Mouse (Mus musculus) G1E (cell line): ENCODE results near the gene S100a6. TPM values are rescaled to one million over a fixed set of nuclear protein-coding genes. Genes with fewer than 3 reads are reported as not detected.

ENCODE experiments used
- ATAC-seq: 2 replicates; pipeline ENCODE4 v1.8.0; 2016; ENCODE audit warnings: mild to moderate bottlenecking; ENCODE audit not compliant: insufficient number of reproducible peaks, poor library complexity, low FRiP score, severe bottlenecking; ENCODE audit errors: extremely low read depth
- DNase-seq: peaks from one replicate; pipeline ENCODE4 v3.0.0; 2012; ENCODE audit warnings: low spot score
- H3K27me3 ChIP-seq: 2 replicates; pipeline ENCODE4 v1.6.1; 2012; ENCODE audit warnings: mild to moderate bottlenecking, low read length, inconsistent platforms; ENCODE audit not compliant: insufficient read depth
- H3K36me3 ChIP-seq: replicated peaks from 2 replicates; pipeline ENCODE3; 2012; ENCODE audit warnings: mild to moderate bottlenecking, inconsistent platforms
- H3K4me1 ChIP-seq: 2 replicates; pipeline ENCODE4 v1.6.1; 2012; ENCODE audit warnings: low read depth, low read length, inconsistent platforms, mixed read lengths; ENCODE audit not compliant: insufficient read depth
- H3K4me3 ChIP-seq: 2 replicates; pipeline ENCODE4 v1.5.1; 2012; ENCODE audit warnings: low read depth, mild to moderate bottlenecking, inconsistent platforms, low read length, moderate library complexity, mixed read lengths
- H3K9me3 ChIP-seq: replicated peaks from 2 replicates; pipeline ENCODE4 v1.6.1; 2012; ENCODE audit warnings: inconsistent platforms
- CTCF ChIP-seq: IDR thresholded peaks from 2 replicates; pipeline ENCODE4 v1.5.1; 2012; ENCODE audit warnings: low read depth, low read length, inconsistent platforms, mixed read lengths
- GATA1 ChIP-seq: IDR thresholded peaks from 2 replicates; pipeline ENCODE4 v1.6.1; 2012; ENCODE audit warnings: borderline replicate concordance, low read length, inconsistent platforms, mixed read lengths
- GATA2 ChIP-seq: IDR thresholded peaks from 2 replicates; pipeline ENCODE4 v1.6.1; 2012; ENCODE audit warnings: low read depth, low read length, inconsistent platforms, borderline replicate concordance
- POLR2AphosphoS5 ChIP-seq: IDR thresholded peaks from 2 replicates; pipeline ENCODE4 v1.6.1; 2012; ENCODE audit warnings: low read depth, low read length, inconsistent platforms; ENCODE audit not compliant: insufficient replicate concordance
- TAL1 ChIP-seq: conservative IDR thresholded peaks from 2 replicates; pipeline ENCODE4 v1.6.1; 2012; ENCODE audit warnings: low read depth, low read length, inconsistent platforms, mixed read lengths
- polyA plus RNA-seq: library from polyadenylated mRNA; stranded (reverse); fragments of >175 nt; gene quantifications from 2 replicates; pipeline ENCODE4 v1.2.3, GENCODE M21; 2012
- total RNA-seq, 2 experiments: library from RNA; stranded (forward) in 1 of 2; stranded (reverse) in 1 of 2; fragments of 200-1000 nt in 1 of 2; fragments of >200 nt in 1 of 2; fragmentation: Nextera tagmentation in 1 of 2; gene quantifications; 2 replicates each; pipeline ENCODE4 v1.2.3; 2014 to 2017

Gene S100a6
- not detected in 2 replicates for total RNA-seq (2014; fragmentation: Nextera tagmentation)
- 0.35 TPM in 1 of 2 replicates, not detected in the other for total RNA-seq (2017)
- polyA plus RNA-seq: not detected in 2 replicates

DNA sequence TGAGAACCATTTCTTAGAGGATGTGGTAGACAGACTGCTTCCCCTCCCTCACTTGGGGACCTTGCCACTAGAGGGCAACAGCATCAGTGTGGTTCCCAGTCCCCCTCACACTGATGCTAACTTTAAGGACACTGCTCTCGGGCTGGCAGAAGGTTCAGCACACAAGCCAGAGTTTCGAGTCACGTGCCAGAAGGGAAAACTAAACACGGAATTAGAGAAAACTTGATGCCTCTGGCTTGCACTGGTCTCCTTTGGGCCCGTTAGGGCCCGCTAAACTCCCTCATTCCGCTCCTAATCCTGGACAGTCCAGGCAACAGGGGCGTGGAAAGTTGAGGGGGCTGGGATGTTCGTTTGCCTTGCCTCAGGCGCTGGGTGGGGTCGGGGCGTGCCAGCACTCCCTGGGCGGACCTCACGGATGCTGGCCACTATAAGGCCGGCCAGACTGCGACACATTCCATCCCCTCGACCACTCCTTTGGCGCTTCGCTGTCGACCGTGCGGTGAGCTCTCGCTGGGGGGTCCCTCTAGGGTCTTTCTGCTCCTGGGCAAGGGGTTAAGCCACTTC is at the start of gene S100a6:
Gene S100a6 (plus strand): TSS at position 155 of the 564 bp plus-strand sequence.
- no peak within 1 kb of the TSS for H3K4me3 ChIP-seq

DNA sequence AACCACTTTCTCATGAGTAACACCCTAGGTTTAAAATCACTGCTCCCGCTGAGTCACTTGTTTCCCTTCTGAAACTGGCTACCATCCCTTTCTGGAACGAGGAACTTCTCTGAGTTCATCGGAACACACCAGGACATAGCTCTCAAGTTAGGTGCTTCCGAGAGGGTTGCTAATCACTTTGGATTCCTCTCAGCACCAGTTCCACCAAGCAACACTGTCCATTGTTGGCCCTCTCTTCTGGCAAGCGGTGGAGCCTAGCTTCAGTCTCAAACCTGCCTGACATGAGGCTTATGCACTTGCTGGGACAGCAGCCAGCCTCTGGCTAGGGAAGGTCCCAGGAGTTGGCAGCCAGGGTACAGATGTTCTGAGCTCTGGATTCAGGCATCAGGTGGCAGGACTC is 38.0 kb upstream of the S100a6 start:
- Histone ChIP-seq H3K4me1 (no peaks in the 10 kb centered on the region), H3K9me3 (no peaks in the 10 kb centered on the region), H3K36me3 (no peaks in the 10 kb centered on the region), H3K27me3 (peaks cover 13% of the 10 kb centered on the region), H3K4me3 (no peak overlapping the region)
- ATAC-seq (no peak), DNase-seq (no peak)
- TF ChIP-seq TAL1 (no peak), GATA2 (no peak), POLR2AphosphoS5 (no peak), CTCF (no peak), GATA1 (no peak)

More for the DNA sequence above, at the start of gene S100a6:
- DNase-seq: no peak
- ATAC-seq: peak; percentile 4; the same call in 1 of the 2 replicates
- peaks cover 4% of the 10 kb centered on the region for H3K4me1 ChIP-seq
- TF ChIP-seq POLR2AphosphoS5 (no peak), TAL1 (no peak), GATA2 (no peak), CTCF (no peak), GATA1 (no peak)
- H3K36me3 ChIP-seq: no peaks in the 10 kb centered on the region
- no peaks in the 10 kb centered on the region for H3K9me3 ChIP-seq
- peaks cover 17% of the 10 kb centered on the region for H3K27me3 ChIP-seq

DNA sequence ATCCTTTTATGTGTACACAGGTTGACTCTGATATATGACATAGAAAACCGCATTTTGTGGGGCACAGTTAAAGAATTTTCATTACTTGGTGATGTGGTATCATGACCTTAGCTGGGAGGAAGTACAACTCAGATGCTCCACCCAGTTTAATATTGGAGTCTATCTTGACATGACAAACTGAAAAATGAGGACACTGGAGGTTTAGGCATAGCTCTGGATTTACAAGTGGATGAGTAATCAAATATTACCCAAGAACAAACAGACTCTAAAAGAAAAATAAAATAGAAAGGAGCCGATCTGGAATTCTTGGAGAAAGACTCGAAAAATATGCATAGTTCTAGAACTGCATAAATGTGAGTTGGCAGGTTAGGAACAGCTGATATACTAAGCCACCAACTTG is 37.4 kb upstream of the S100a6 start:
- TF ChIP-seq POLR2AphosphoS5 (no peak), CTCF (no peak), GATA2 (no peak), TAL1 (no peak), GATA1 (no peak)
- H3K9me3 ChIP-seq: no peaks in the 10 kb centered on the region

DNA sequence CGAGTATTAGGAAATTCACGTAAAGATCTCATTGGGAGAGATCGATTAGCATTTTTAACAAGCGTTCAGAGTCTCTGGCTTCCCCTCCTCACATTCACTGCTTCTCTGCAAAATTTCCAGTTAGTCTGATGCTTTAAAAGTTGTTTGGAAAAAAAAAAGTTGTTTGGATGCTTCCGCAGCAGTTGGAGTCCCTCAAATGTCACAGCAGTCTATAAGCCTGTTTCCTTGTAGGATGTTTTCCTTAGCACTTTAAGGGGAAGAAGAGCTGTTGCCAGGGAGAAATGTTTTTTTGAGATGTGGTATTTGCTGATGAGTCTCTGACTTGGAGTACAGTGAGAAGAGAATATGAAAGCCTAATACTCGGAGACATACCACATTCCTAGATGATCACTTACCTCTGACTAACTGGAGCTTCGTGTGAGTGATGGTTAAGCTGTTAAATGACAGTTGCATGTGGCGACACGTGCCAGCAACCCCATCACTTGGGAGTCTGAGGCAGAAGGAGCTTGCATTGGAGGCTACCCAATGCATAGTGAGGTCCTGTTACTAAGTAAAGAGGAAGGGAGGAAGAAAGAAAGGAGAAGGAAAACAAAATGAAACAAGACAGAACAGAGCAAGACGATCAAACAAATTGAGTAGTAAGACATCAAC is 36.2 kb upstream of the S100a6 start:
- H3K4me1 ChIP-seq: no peaks in the 10 kb centered on the region
- DNase-seq (no peak), ATAC-seq (no peak)
- H3K9me3 ChIP-seq: no peaks in the 10 kb centered on the region
- peaks cover 14% of the 10 kb centered on the region for H3K27me3 ChIP-seq
- no peak overlapping the region for H3K4me3 ChIP-seq
- TF ChIP-seq POLR2AphosphoS5 (no peak), GATA2 (no peak), TAL1 (no peak), GATA1 (no peak), CTCF (no peak)
- H3K36me3 ChIP-seq: no peaks in the 10 kb centered on the region

More for the DNA sequence above, 37.4 kb upstream of the S100a6 start:
- peaks cover 14% of the 10 kb centered on the region for H3K27me3 ChIP-seq
- no peaks in the 10 kb centered on the region for H3K4me1 ChIP-seq
- no peak overlapping the region for H3K4me3 ChIP-seq
- ATAC-seq (no peak), DNase-seq (no peak)
- H3K36me3 ChIP-seq: no peaks in the 10 kb centered on the region

DNA sequence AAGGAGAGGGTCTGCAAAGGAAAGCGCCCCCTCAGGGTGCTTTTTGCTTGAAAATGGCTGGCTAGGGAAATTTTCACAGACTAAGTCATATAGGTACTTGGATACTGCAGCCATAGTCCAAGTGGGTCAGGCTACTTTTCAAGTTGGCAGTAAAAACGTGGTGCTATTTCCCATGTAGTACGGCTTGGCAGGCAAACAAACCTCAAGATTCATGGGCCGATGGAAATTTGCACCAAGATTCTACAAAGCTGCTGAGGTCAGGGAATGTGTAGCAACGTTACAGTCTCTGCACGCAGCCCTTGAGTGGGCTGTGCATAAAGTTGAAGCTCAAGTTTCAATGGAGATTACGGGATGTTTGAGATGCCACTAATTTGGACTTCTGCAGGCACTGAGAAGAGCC is 33.2 kb upstream of the S100a6 start:
- no peaks in the 10 kb centered on the region for H3K4me1 ChIP-seq
- ATAC-seq: no peak

DNA sequence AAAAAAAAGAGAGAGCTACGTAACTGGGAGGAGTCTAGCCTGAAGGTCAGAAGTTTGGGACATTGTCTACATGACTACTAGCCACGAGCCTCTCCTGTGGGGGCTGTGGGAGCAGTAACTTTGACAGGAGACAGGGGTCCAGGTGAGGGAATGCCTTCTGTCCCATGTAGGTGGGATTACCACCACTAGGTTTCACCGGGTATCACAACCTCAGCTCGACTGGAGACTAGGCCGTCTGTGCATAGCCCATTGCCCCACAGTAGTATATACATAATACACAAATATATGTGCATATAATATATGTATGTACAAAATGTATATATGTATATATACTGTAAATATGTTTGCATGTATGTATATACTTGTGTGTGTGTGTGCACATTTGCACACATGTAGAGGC is 31.5 kb upstream of the S100a6 start:
- ATAC-seq (no peak), DNase-seq (no peak)
- Histone ChIP-seq H3K4me3 (no peak overlapping the region), H3K9me3 (no peaks in the 10 kb centered on the region), H3K36me3 (no peaks in the 10 kb centered on the region), H3K27me3 (peaks cover 10% of the 10 kb centered on the region; the same call in 1 of the 2 replicates), H3K4me1 (no peaks in the 10 kb centered on the region)
- TF ChIP-seq TAL1 (no peak), GATA1 (no peak), POLR2AphosphoS5 (no peak)

More for the DNA sequence above, 33.2 kb upstream of the S100a6 start:
- no peak for TF ChIP-seq GATA1
- Histone ChIP-seq H3K9me3 (no peaks in the 10 kb centered on the region), H3K4me3 (no peak overlapping the region), H3K27me3 (peaks cover 14% of the 10 kb centered on the region), H3K36me3 (no peaks in the 10 kb centered on the region)
- no peak for DNase-seq

DNA sequence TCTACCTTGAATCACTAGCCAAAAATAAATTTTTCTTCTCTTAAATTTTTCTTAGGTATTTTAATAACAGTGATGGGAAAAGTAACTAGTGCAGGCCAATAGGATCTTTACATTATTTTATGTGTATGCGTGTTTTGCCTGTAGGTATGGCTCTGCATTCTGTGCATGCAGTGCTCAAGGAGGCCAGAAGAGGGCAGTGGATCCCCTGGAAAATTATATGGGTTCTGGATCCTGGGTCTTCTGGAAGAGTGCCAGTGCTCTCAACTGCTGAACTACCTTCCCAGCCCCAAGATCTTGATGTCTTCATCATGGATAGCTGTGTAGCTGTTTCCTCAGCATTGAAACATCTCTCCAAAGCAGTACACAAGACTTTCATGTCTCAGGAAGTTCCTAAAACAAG is 30.5 kb upstream of the S100a6 start:
- Histone ChIP-seq H3K4me3 (no peak overlapping the region), H3K27me3 (peaks cover 16% of the 10 kb centered on the region), H3K4me1 (no peaks in the 10 kb centered on the region), H3K9me3 (no peaks in the 10 kb centered on the region), H3K36me3 (no peaks in the 10 kb centered on the region)
- TF ChIP-seq CTCF (0 out of 2 replicates have a peak, but pooled peaks have one; percentile 12), GATA1 (no peak), GATA2 (no peak), TAL1 (no peak), POLR2AphosphoS5 (no peak)
- DNase-seq (no peak), ATAC-seq (no peak)
